ENCODE assay signal across 11 mouse cellular contexts in genomic region chr13:78679255-78679895, GRCm38 (mm10).
DNase-seq lines count a peak whose midpoint lies in the region; ATAC-seq lines count a peak whose summit lies in the region.
"Had no signal": no experiment of that assay in that cellular context is flagged by ENCODE, and none has a peak within 500 bp of the region (broad histone marks: within the 10 kb centered on the region; RNA-seq: fewer than 3 reads in every experiment).

No protein-coding gene starts in this region.

- H3K4me1 ChIP-seq in midbrain, embryonic 10.5 days: peaks cover 21% of the 10 kb centered on the region
- peaks cover 4% of the 10 kb centered on the region; the same call in 1 of the 2 replicates for H3K4me1 ChIP-seq in midbrain, embryonic 16.5 days (ENCODE audit: control insufficient read depth, insufficient read depth, low read length)
- H3K4me1 ChIP-seq in forebrain, embryonic 16.5 days (replicated peaks; ENCODE audit: control insufficient read depth, insufficient read depth, low read length): peaks cover 7% of the 10 kb centered on the region
- peaks cover 5% of the 10 kb centered on the region; the same call in 1 of the 2 replicates for H3K4me1 ChIP-seq in midbrain, embryonic 14.5 days (ENCODE audit: control insufficient read depth, insufficient read depth, low read length)

- H3K27me3 ChIP-seq in midbrain, embryonic 10.5 days (ENCODE audit: low read depth, poor library complexity, severe bottlenecking): no peaks in the 10 kb centered on the region
- no peaks in the 10 kb centered on the region for H3K27me3 ChIP-seq in midbrain, embryonic 16.5 days (ENCODE audit: control insufficient read depth, insufficient read depth, low read depth, low read length)
- H3K27me3 ChIP-seq in forebrain, embryonic 16.5 days (replicated peaks; ENCODE audit: control insufficient read depth, insufficient read depth, low read length): no peaks in the 10 kb centered on the region
- no peaks in the 10 kb centered on the region for H3K27me3 ChIP-seq in midbrain, embryonic 14.5 days (ENCODE audit: control insufficient read depth, insufficient read depth, low read length)

- H3K9ac ChIP-seq in midbrain, embryonic 16.5 days (ENCODE audit: low read depth, low read length): no peak overlapping the region
- H3K9ac ChIP-seq in forebrain, embryonic 16.5 days (replicated peaks; ENCODE audit: low read depth, low read length): no peak overlapping the region
- H3K9ac ChIP-seq in midbrain, embryonic 14.5 days (replicated peaks; ENCODE audit: low read length): no peak overlapping the region
- H3K9ac ChIP-seq: liver, embryonic 14.5 days had no signal

- no peak; the same call in 1 of the 2 replicates for ATAC-seq in midbrain, embryonic 16.5 days
- ATAC-seq in forebrain, embryonic 16.5 days: peak; percentile 63; the same call in 1 of the 2 replicates
- peak; percentile 27; the same call in 1 of the 2 replicates for ATAC-seq in midbrain, embryonic 14.5 days (ENCODE audit: low FRiP score, low TSS enrichment)

- H3K4me2 ChIP-seq in midbrain, embryonic 16.5 days (ENCODE audit: low read length): no peak overlapping the region
- no peak overlapping the region for H3K4me2 ChIP-seq in forebrain, embryonic 16.5 days (ENCODE audit: low read length)
- no peak overlapping the region for H3K4me2 ChIP-seq in midbrain, embryonic 14.5 days (ENCODE audit: low read length)

- 38% methylated on average over 4 of the region's 4 CpGs for WGBS in midbrain, embryonic 10.5 days
- 30% methylated on average over 4 of the region's 4 CpGs for WGBS in midbrain, embryonic 16.5 days
- WGBS in forebrain, embryonic 16.5 days: 28% methylated on average over 4 of the region's 4 CpGs
- whole genome bisulfite sequencing in midbrain, embryonic 14.5 days: 32% methylated on average over 4 of the region's 4 CpGs

- H3K27ac ChIP-seq in midbrain, embryonic 10.5 days (replicated peaks): peak overlapping the region; percentile 30; the same call in 1 of the 2 replicates
- no peak overlapping the region for H3K27ac ChIP-seq in midbrain, embryonic 16.5 days (ENCODE audit: low read length)
- no peak overlapping the region for H3K27ac ChIP-seq in forebrain, embryonic 16.5 days (ENCODE audit: low read length)
- H3K27ac ChIP-seq in midbrain, embryonic 14.5 days (replicated peaks; ENCODE audit: low read depth, low read length): no peak overlapping the region
- H3K27ac ChIP-seq: liver, embryonic 14.5 days had no signal

- no peaks in the 10 kb centered on the region for H3K36me3 ChIP-seq in midbrain, embryonic 10.5 days
- H3K36me3 ChIP-seq in midbrain, embryonic 16.5 days (ENCODE audit: control insufficient read depth, insufficient read depth, low read length): no peaks in the 10 kb centered on the region
- no peaks in the 10 kb centered on the region for H3K36me3 ChIP-seq in forebrain, embryonic 16.5 days (ENCODE audit: control insufficient read depth, insufficient read depth)
- H3K36me3 ChIP-seq in midbrain, embryonic 14.5 days (ENCODE audit: control insufficient read depth, insufficient read depth, low read length): no peaks in the 10 kb centered on the region
- H3K36me3 ChIP-seq: G1E had no signal

- no peak overlapping the region for H3K4me3 ChIP-seq in midbrain, embryonic 10.5 days
- no peak overlapping the region for H3K4me3 ChIP-seq in midbrain, embryonic 16.5 days (ENCODE audit: low read depth, low read length)
- no peak overlapping the region for H3K4me3 ChIP-seq in forebrain, embryonic 16.5 days (replicated peaks; ENCODE audit: low read length)
- H3K4me3 ChIP-seq in midbrain, embryonic 14.5 days (replicated peaks; ENCODE audit: low read depth, low read length): no peak overlapping the region

- H3K9me3 ChIP-seq in midbrain, embryonic 10.5 days (replicated peaks): no peaks in the 10 kb centered on the region
- no peaks in the 10 kb centered on the region for H3K9me3 ChIP-seq in midbrain, embryonic 16.5 days (replicated peaks; ENCODE audit: control insufficient read depth, low read length, poor library complexity, severe bottlenecking)
- no peaks in the 10 kb centered on the region for H3K9me3 ChIP-seq in forebrain, embryonic 16.5 days (ENCODE audit: control insufficient read depth, low read length)
- H3K9me3 ChIP-seq in midbrain, embryonic 14.5 days (ENCODE audit: control insufficient read depth, low read length): no peaks in the 10 kb centered on the region
- H3K9me3 ChIP-seq: G1E had no signal

- peak; percentile 58 for DNase-seq in midbrain, embryonic 10.5 days (ENCODE audit: low spot score)
- DNase-seq in adrenal gland, postnatal 14 days: peak; percentile 21
- DNase-seq in midbrain, embryonic 14.5 days: no peak
- DNase-seq in cerebellum, adult 11-12 months: no peak
- no peak for DNase-seq in spleen, postnatal 4 days (ENCODE audit: low spot score in 2 of 2)
- no peak for DNase-seq in layer of hippocampus, postnatal 10 days (ENCODE audit: low spot score in 2 of 2)
- DNase-seq: heart, postnatal 14 days had no signal

Comparison
In these comparisons a context has a peak if more than half of its experiments do, and no peak if none do; other contexts are left out.
1. DNase-seq: peak in midbrain, embryonic 10.5 days (single experiment) and adrenal gland, postnatal 14 days (single experiment); none in midbrain, embryonic 14.5 days (single experiment), cerebellum, adult 11-12 months (single experiment), spleen, postnatal 4 days (0 of 2) and layer of hippocampus, postnatal 10 days (0 of 2).